Mouse (Mus musculus): ENCODE data around the gene Hoxb7. TPM values are rescaled to one million over a fixed set of nuclear protein-coding genes. Genes with fewer than 3 reads are reported as not detected.

Hoxb7 gene
- polyA plus RNA-seq, 1 experiment = not detected

GRCm38 (mm10) chr11:96278773-96279172, 7.7 kb upstream of the Hoxb7 start:
- no peak overlapping the region for H3K27ac ChIP-seq (ENCODE audit: insufficient read depth, low read length)
- peak; percentile 74 to 81 for DNase-seq
- peak; percentile 80 for TF ChIP-seq CTCF (IDR thresholded peaks at IDR 0.05; ENCODE audit: borderline replicate concordance, insufficient read depth, low read depth, low read length)
- TF ChIP-seq POLR2A (IDR thresholded peaks at IDR 0.05; ENCODE audit: borderline replicate concordance, insufficient read depth, low read length) = no peak
- H3K27me3 ChIP-seq (ENCODE audit: control insufficient read depth, insufficient read depth, low read length) = peaks cover 8% of the 10 kb centered on the region; the same call in 1 of the 2 replicates
- no peak overlapping the region for H3K4me3 ChIP-seq (replicated peaks; ENCODE audit: insufficient read depth, low read depth, low read length)
- under 1% methylated on average over 9 of the region's 9 CpGs for WGBS
- H3K4me1 ChIP-seq (ENCODE audit: control insufficient read depth, insufficient read depth, low read length) = no peaks in the 10 kb centered on the region

DNA sequence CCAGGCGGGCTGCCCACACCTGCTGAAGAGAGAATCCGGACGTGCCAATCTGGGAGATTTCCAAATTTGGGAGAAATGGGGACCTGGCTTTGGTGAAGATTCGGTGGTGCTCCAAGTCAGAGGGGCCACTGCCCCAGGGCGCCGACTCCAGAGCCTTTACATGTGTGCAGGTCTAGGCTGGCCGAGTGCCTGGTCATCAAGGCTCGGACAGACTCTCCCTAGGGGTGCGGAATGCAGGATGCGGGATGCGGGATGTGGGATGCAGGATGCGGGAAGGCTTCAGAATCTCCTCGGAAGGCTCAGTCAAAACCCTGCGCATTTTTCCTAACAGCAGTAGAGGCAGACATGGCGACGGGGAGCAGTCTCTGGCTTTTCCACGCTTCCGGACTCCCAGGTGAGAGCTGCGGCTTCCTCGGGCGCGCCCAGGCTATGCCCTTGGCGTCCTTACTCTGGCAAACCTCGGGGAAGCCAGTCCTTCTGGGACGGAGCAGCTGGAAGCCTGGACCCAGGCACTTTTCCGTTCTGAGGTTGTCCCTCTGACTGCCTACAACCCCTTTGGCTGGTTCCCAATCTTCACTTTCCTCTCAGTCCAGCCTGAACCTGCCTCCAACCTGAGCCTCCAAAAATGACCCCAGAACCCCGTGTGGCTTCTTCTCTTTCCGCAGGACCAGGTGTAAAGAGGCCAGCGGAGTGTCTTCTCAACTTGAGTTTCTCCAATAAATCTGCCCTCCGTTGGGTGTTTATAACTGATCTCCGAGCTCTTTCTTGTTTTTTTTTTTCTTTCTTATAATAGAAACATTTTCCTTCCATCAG, 6.8 kb upstream of the Hoxb7 start:
- Histone ChIP-seq H3K4me3 (replicated peaks; ENCODE audit: insufficient read depth, low read depth, low read length) (no peak overlapping the region), H3K27me3 (ENCODE audit: control insufficient read depth, insufficient read depth, low read length) (peaks cover 15% of the 10 kb centered on the region; the same call in 1 of the 2 replicates), H3K4me1 (ENCODE audit: control insufficient read depth, insufficient read depth, low read length) (no peaks in the 10 kb centered on the region), H3K27ac (ENCODE audit: insufficient read depth, low read length) (no peak overlapping the region)
- DNase-seq = peak in 1 of 2 experiments; percentile 21
- WGBS = 4% methylated on average over 31 of the region's 31 CpGs
- TF ChIP-seq POLR2A (IDR thresholded peaks at IDR 0.05; ENCODE audit: borderline replicate concordance, insufficient read depth, low read length) (no peak), CTCF (IDR thresholded peaks at IDR 0.05; ENCODE audit: borderline replicate concordance, insufficient read depth, low read depth, low read length) (no peak)

DNA sequence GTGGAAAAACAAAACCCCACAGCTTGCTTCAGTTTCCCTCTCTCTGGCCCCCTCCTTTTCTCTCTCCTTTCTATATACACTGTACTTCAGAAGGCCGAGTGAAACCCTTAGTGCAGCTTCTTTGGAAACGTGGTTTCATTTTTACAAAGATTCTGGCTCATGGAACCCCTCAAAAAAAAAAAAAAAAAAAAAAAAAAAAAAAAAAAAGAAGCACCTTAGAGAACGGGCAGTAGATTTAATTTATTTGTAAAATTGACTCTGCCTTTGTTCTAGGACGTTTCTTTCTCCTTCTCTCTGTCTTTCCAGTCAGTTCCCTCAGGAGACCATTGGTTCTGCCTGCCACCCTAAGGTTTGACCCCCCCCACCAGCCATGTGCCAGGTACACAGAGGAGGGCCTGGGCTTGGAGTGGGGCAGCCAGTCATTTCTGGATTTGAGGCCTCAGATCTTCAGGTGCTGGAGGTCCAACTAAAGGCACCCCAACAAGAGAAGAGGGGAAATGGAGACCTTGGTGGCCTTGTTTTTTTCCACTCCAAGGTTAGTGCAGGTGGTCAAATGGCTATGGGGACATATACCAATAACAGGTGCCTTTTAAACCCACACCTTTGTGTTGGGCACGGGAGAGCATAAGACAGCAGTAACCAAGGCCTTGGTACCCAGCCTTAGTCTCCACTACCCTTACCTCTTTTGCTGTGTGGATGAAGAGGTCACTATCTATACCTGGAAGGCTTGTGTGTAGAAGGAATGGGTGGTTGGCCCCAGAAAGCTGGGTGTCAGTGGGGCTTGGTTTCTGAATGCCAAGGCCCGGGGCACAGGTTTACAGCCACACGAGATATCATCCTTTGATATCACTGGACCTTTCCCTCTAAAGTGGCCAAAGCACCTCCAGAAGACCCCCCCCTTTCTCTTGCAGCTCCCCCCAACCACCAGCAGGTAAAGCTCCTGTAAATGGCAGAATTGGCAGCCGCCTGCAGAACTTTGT, 5.7 kb upstream of the Hoxb7 start:
- no peak for DNase-seq
- TF ChIP-seq POLR2A (IDR thresholded peaks at IDR 0.05; ENCODE audit: borderline replicate concordance, insufficient read depth, low read length) (no peak), CTCF (IDR thresholded peaks at IDR 0.05; ENCODE audit: borderline replicate concordance, insufficient read depth, low read depth, low read length) (no peak)
- WGBS = 11% methylated on average over 8 of the region's 8 CpGs
- H3K27me3 ChIP-seq (ENCODE audit: control insufficient read depth, insufficient read depth, low read length) = peaks cover 16% of the 10 kb centered on the region; the same call in 1 of the 2 replicates
- no peaks in the 10 kb centered on the region for H3K4me1 ChIP-seq (ENCODE audit: control insufficient read depth, insufficient read depth, low read length)
- H3K4me3 ChIP-seq (replicated peaks; ENCODE audit: insufficient read depth, low read depth, low read length) = no peak overlapping the region
- no peak overlapping the region for H3K27ac ChIP-seq (ENCODE audit: insufficient read depth, low read length)

- no peaks in the 10 kb centered on the region for H3K4me1 ChIP-seq (ENCODE audit: control insufficient read depth, insufficient read depth, low read length)
- H3K4me3 ChIP-seq (replicated peaks; ENCODE audit: insufficient read depth, low read depth, low read length) = no peak overlapping the region
- 5% methylated on average over 18 of the region's 18 CpGs for WGBS
- DNase-seq = no peak
- peaks cover 17% of the 10 kb centered on the region; the same call in 1 of the 2 replicates for H3K27me3 ChIP-seq (ENCODE audit: control insufficient read depth, insufficient read depth, low read length)
- TF ChIP-seq POLR2A (IDR thresholded peaks at IDR 0.05; ENCODE audit: borderline replicate concordance, insufficient read depth, low read length) (no peak), CTCF (IDR thresholded peaks at IDR 0.05; ENCODE audit: borderline replicate concordance, insufficient read depth, low read depth, low read length) (no peak)
- H3K27ac ChIP-seq (ENCODE audit: insufficient read depth, low read length) = no peak overlapping the region
Measured at GRCm38 (mm10) chr11:96281396-96281795, 5.0 kb upstream of the Hoxb7 start.

GRCm38 (mm10) chr11:96281855-96282570, 4.4 kb upstream of the Hoxb7 start, which contains the start of gene Hoxb8:
Gene Hoxb8 (plus strand): TSS chr11:96281905.
- WGBS = 4% methylated on average over 27 of the region's 27 CpGs
- Histone ChIP-seq H3K27ac (ENCODE audit: insufficient read depth, low read length) (no peak within 1 kb of the TSS), H3K27me3 (ENCODE audit: control insufficient read depth, insufficient read depth, low read length) (peaks cover 21% of the 10 kb centered on the region; the same call in 1 of the 2 replicates), H3K4me3 (replicated peaks; ENCODE audit: insufficient read depth, low read depth, low read length) (no peak within 1 kb of the TSS), H3K4me1 (ENCODE audit: control insufficient read depth, insufficient read depth, low read length) (no peaks in the 10 kb centered on the region)
- TF ChIP-seq POLR2A (IDR thresholded peaks at IDR 0.05; ENCODE audit: borderline replicate concordance, insufficient read depth, low read length) (no peak), CTCF (IDR thresholded peaks at IDR 0.05; ENCODE audit: borderline replicate concordance, insufficient read depth, low read depth, low read length) (no peak)
- DNase-seq = no peak

- 2% methylated on average over 49 of the region's 49 CpGs for WGBS
- no peak overlapping the region for H3K4me3 ChIP-seq (replicated peaks; ENCODE audit: insufficient read depth, low read depth, low read length)
- DNase-seq = no peak
- no peaks in the 10 kb centered on the region for H3K4me1 ChIP-seq (ENCODE audit: control insufficient read depth, insufficient read depth, low read length)
- H3K27ac ChIP-seq (ENCODE audit: insufficient read depth, low read length) = no peak overlapping the region
- H3K27me3 ChIP-seq (ENCODE audit: control insufficient read depth, insufficient read depth, low read length) = peaks cover 23% of the 10 kb centered on the region; the same call in 1 of the 2 replicates
- TF ChIP-seq POLR2A (IDR thresholded peaks at IDR 0.05; ENCODE audit: borderline replicate concordance, insufficient read depth, low read length) (no peak), CTCF (IDR thresholded peaks at IDR 0.05; ENCODE audit: borderline replicate concordance, insufficient read depth, low read depth, low read length) (no peak)
Measured at GRCm38 (mm10) chr11:96282795-96283430, 3.5 kb upstream of the Hoxb7 start.
